In the genomic region with DNA sequence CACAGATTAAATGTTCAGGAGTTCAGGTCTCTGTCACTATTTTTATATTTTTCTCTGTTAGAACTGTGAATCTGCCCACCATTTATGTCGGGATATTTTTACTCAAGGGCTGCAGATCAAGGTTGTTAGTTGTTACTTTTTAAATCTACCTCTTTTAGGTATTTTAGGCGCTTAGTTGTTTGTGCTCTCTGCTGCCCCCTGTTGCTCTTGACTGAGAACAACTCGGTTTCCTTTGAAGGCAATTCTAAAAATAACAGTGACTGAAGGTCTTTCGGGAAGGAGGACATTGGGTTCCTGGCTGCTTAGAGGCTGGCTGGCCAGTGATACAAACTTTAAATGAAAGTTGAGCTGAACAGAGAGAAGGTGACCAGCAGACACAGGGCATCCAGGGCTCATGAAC, we compare ENCODE assay signal across 11 mouse cellular contexts. TPM values are rescaled to one million over a fixed set of nuclear protein-coding genes. Genes with fewer than 3 reads are reported as not detected.
DNase-seq lines count a peak whose midpoint lies in the region; ATAC-seq and TF ChIP-seq lines count a peak whose summit lies in the region.
"Had no signal": no experiment of that assay in that cellular context is flagged by ENCODE, and none has a peak within 500 bp of the region (broad histone marks: within the 10 kb centered on the region; RNA-seq: fewer than 3 reads in every experiment).

No protein-coding gene starts in this region.

- intact Hi-C loops in heart, adult 2 months (cut with DNase I), result no loop called here
- intact Hi-C loops in heart, postnatal 25 days (cut with DNase I), result no loop called here

- TF ChIP-seq POLR2A in heart, adult 2 months (IDR thresholded peaks at IDR 0.05; ENCODE audit: insufficient read depth, low read depth, low read length), result no peak

- ATAC-seq in inflammation-experienced regulatory T-cells, adult 6 months, result no peak

- WGBS in heart, adult 2 months, result 41% methylated on average over 4 of the region's 4 CpGs

- H3K4me3 ChIP-seq in heart, adult 2 months, result no peak overlapping the region
- H3K4me3 ChIP-seq: midbrain, embryonic 12.5 days; neural tube, embryonic 15.5 days had no signal

- H3K9ac ChIP-seq in heart, adult 2 months (ENCODE audit: low read depth, low read length), result no peak overlapping the region
- H3K9ac ChIP-seq: midbrain, embryonic 12.5 days; neural tube, embryonic 15.5 days had no signal

- no peak overlapping the region for H3K27ac ChIP-seq in heart, adult 2 months
- H3K27ac ChIP-seq: midbrain, embryonic 12.5 days; neural tube, embryonic 15.5 days had no signal

- TF ChIP-seq CTCF in heart, adult 2 months (IDR thresholded peaks at IDR 0.05), result peak; percentile 68

- no peaks in the 10 kb centered on the region; the same call in 1 of the 2 replicates for H3K4me1 ChIP-seq in heart, adult 2 months (ENCODE audit: control insufficient read depth, insufficient read depth, low read length)
- H3K4me1 ChIP-seq: midbrain, embryonic 12.5 days; neural tube, embryonic 15.5 days had no signal

- H3K36me3 ChIP-seq in heart, adult 2 months (ENCODE audit: control insufficient read depth, insufficient read depth, low read length), result no peaks in the 10 kb centered on the region
- H3K36me3 ChIP-seq: midbrain, embryonic 12.5 days; neural tube, embryonic 15.5 days had no signal

- no peak for TF ChIP-seq EP300 in heart, adult 2 months (IDR thresholded peaks at IDR 0.05; ENCODE audit: insufficient read depth, low read depth, low read length)

- peak in 1 of 2 experiments; percentile 8 for DNase-seq in heart, adult 2 months
- no peak for DNase-seq in heart, postnatal 25 days (ENCODE audit: low spot score)
- peak; percentile 30 for DNase-seq in right cerebral cortex, adult 18-20 months
- DNase-seq in right cerebral cortex, postnatal 4 days, result no peak
- DNase-seq in adrenal gland, postnatal 14 days, result peak; percentile 36
- DNase-seq in heart, postnatal 4 days, result peak; percentile 34
- DNase-seq in frontal cortex, postnatal 10 days (ENCODE audit: low spot score in 2 of 2), result no peak
- DNase-seq: cerebellum, adult 11 months had no signal

- H3K27me3 ChIP-seq in heart, adult 2 months (ENCODE audit: control insufficient read depth, insufficient read depth, low read length), result no peaks in the 10 kb centered on the region
- H3K27me3 ChIP-seq: midbrain, embryonic 12.5 days; neural tube, embryonic 15.5 days had no signal

- H3K79me2 ChIP-seq in heart, adult 2 months (replicated peaks; ENCODE audit: control insufficient read depth, insufficient read depth, low read length), result no peaks in the 10 kb centered on the region

RNA-seq across cellular contexts. Expression of a gene that starts 54.9 kb away (rescaled TPM):
- total RNA-seq in heart, adult 2 months (2021), result 10 to 100 TPM; 52.9 to 58.1 TPM
- 30.7 and 31.6 TPM in 2 replicates for polyA plus RNA-seq in heart, adult 2 months (2012; rRNA removed)
- total RNA-seq in heart, postnatal 25 days (2021), result 10 to 100 TPM; 47.7 to 48.6 TPM
- 2.3 and 4.3 TPM in 2 replicates for total RNA-seq in adrenal gland, postnatal 14 days (2021)
- 10 to 100 TPM; 22.3 to 24.5 TPM for total RNA-seq in heart, postnatal 4 days (2021)
- polyA plus RNA-seq in inflammation-experienced regulatory T-cells, adult 6 months (2017; shearing (Covaris generic)), result not detected

Comparison
In these comparisons a context has a peak if more than half of its experiments do, and no peak if none do; other contexts are left out.
1. DNase-seq: peak in right cerebral cortex, adult 18-20 months (single experiment), adrenal gland, postnatal 14 days (single experiment) and heart, postnatal 4 days (single experiment); none in heart, postnatal 25 days (single experiment), right cerebral cortex, postnatal 4 days (single experiment) and frontal cortex, postnatal 10 days (0 of 2).